Mouse (Mus musculus): ENCODE results near the gene Fiz1. TPM values are rescaled to one million over a fixed set of nuclear protein-coding genes. Genes with fewer than 3 reads are reported as not detected.
"Not testable (repeated sequence)": the region's sequence is repeated elsewhere in the genome, so short reads cannot be mapped to it uniquely, and the experiment has no call there.

Gene Fiz1
- polyA plus RNA-seq, 1 experiment from 2014 or later = 41.9 TPM

- WGBS = 92% methylated on average over 16 of the region's 16 CpGs
These were observed 2.9 kb upstream of the Fiz1 start for GRCm38 (mm10) chr7:5017352-5017751.

DNA sequence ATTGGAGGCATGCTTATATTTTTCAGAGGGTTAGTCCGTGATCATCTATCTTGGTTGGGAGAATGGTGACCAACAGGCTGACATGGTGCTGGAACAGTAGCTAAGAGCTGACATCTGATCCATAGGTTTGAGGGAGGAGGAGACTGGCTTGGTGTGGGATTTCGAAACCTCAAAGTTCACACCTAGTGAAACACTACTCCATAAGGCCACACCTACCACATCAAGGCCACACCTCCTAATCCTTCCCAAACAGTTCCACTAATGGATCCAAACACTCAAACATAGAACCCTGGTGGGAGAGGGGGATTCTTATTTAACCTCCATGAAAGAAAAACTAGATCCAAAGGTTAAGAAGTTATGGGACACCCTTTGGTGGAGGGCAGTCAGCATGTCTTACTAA is 2.4 kb upstream of the Fiz1 start:
- H3K36me3 ChIP-seq = peaks cover 20% of the 10 kb centered on the region
- no peaks in the 10 kb centered on the region for H3K27me3 ChIP-seq
- WGBS = 100% methylated on average over 2 of the region's 2 CpGs
- peaks cover 28% of the 10 kb centered on the region for H3K4me1 ChIP-seq (replicated peaks)
- no peak overlapping the region for H3K4me2 ChIP-seq
- H3K9ac ChIP-seq = no peak overlapping the region
- H3K27ac ChIP-seq = no peak overlapping the region
- H3K4me3 ChIP-seq = no peak overlapping the region
- H3K9me3 ChIP-seq = no peaks in the 10 kb centered on the region
- ATAC-seq (ENCODE audit: low FRiP score) = no peak

More at GRCm38 (mm10) chr7:5017352-5017751, 2.9 kb upstream of the Fiz1 start:
- H3K4me2 ChIP-seq = no peak overlapping the region
- H3K27me3 ChIP-seq = no peaks in the 10 kb centered on the region
- no peak overlapping the region for H3K4me3 ChIP-seq
- H3K9ac ChIP-seq = no peak overlapping the region
- H3K36me3 ChIP-seq = peaks cover 20% of the 10 kb centered on the region
- no peaks in the 10 kb centered on the region for H3K9me3 ChIP-seq
- no peak overlapping the region for H3K27ac ChIP-seq
- H3K4me1 ChIP-seq (replicated peaks) = peaks cover 32% of the 10 kb centered on the region
- ATAC-seq (ENCODE audit: low FRiP score) = no peak

DNA sequence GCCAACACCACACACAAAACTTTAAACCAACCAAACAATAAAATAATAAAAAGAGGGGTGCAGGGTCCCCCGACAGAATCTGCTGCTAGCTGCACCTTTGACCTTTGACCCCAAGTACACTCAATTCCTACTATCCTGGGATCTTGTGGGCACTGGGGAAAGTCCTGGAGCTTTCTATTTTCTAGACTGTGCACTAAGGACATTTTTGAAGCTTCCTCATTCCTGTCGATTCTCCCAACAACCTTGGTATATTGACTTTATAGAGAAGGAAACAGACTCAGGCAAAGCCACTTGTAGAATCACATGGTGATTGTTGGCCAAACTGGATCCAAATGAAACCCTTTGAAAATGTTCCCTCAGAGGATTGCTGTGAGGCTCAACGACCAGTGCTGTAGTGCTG is 1.6 kb upstream of the Fiz1 start:
- Histone ChIP-seq H3K9ac (peak overlapping the region; percentile 76), H3K27me3 (no peaks in the 10 kb centered on the region), H3K27ac (peak overlapping the region; percentile 99), H3K4me1 (replicated peaks) (peaks cover 19% of the 10 kb centered on the region), H3K4me2 (peak overlapping the region; percentile 61), H3K4me3 (peak overlapping the region; percentile 71), H3K36me3 (peaks cover 24% of the 10 kb centered on the region), H3K9me3 (no peaks in the 10 kb centered on the region)
- WGBS = 59% methylated on average over 3 of the region's 3 CpGs
- no peak for ATAC-seq (ENCODE audit: low FRiP score)

GRCm38 (mm10) chr7:5015118-5016001 is 863 bp upstream of the Fiz1 start, which contains the start of gene Gm44973:
Gm44973 (plus strand) TSS chr7:5015496.
- Histone ChIP-seq H3K27me3 (no peaks in the 10 kb centered on the region), H3K27ac (peak within 1 kb of the TSS; percentile 99)
- whole genome bisulfite sequencing = under 1% methylated on average over 54 of the region's 76 CpGs

DNA sequence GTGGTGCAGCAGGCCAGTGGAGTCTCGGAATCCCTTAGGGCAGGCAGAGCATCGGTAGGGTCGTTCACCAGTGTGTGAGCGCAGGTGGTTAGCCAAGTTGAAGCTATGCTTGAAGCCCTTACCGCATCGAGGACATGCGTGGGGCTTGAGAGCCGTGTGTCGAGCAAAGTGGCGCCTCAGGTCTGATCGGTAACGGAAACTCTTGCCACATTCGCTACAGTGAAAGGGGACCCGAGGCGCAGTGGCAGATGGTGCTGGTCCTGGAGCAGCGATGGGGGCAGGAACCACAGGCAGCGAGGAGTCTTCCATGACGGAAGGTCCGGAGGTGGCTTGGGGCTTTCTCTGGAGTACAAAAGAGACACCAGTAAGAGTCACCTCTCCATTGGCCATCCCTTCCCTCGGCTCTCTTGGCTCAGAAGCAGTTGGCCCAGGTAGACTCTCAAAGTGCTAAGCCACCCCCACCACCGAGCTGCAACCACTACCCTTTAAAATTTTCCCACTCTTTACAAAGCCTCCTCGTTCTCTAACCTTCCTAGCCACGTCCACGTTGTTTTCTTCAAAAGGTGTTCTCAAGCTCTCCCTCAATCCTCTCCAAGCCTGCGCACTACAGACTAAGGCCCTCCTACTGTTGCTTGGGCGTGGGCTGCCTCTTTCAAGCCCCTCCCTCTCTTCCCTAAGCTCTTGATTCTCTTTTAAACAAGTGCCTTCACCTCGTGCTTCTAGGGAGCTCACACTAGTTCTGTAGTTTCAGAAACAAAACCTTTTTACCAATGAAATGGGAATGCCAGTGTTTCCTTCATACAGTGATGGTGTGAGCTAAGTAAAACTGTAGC is 1.6 kb downstream of the Fiz1 start:
- Histone ChIP-seq H3K27ac (no peak overlapping the region), H3K9ac (no peak overlapping the region), H3K9me3 (no peaks in the 10 kb centered on the region), H3K4me2 (no peak overlapping the region; the same call in 1 of the 2 replicates), H3K4me1 (replicated peaks) (peaks cover 13% of the 10 kb centered on the region), H3K27me3 (no peaks in the 10 kb centered on the region), H3K4me3 (0 out of 2 replicates have a peak overlapping the region, but pooled peaks have one; percentile 0), H3K36me3 (peaks cover 56% of the 10 kb centered on the region)
- 93% methylated on average over 27 of the region's 27 CpGs for WGBS
- no peak for ATAC-seq (ENCODE audit: low FRiP score)

More at GRCm38 (mm10) chr7:5015118-5016001, 863 bp upstream of the Fiz1 start, which contains the start of gene Gm44973:
- peak within 1 kb of the TSS; percentile 71 for H3K4me3 ChIP-seq
- ATAC-seq (ENCODE audit: low FRiP score) = peak; percentile 78
- H3K9ac ChIP-seq = peak within 1 kb of the TSS; percentile 80
- H3K9me3 ChIP-seq = no peaks in the 10 kb centered on the region
- peak within 1 kb of the TSS; percentile 61 for H3K4me2 ChIP-seq
- H3K36me3 ChIP-seq = peaks cover 31% of the 10 kb centered on the region
- H3K4me1 ChIP-seq (replicated peaks) = peaks cover 15% of the 10 kb centered on the region

DNA sequence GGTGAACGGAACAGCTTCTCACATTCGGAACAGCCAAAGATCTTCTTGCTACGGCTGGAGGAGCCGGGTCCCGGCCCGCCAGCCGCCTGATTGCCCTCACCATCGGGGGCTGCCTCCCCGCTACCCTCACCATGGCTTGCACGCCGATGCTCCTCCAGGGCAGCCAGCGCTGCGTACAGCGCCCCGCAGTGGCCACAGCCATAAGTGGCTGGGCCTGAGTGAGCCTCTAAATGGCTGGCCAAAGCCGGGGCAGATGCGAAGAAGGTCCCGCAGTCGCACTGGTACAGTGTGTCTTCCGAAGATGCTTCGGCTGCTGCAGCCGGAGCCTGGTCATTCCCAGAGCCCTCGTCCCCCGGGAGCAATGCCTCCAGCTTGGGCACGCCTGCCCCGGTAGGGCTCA is 6.3 kb downstream of the Fiz1 start:
- Histone ChIP-seq H3K27ac (no peak overlapping the region), H3K4me1 (replicated peaks) (peaks cover 3% of the 10 kb centered on the region; the same call in 1 of the 2 replicates), H3K9me3 (no peaks in the 10 kb centered on the region), H3K27me3 (no peaks in the 10 kb centered on the region), H3K4me3 (no peak overlapping the region), H3K36me3 (peaks cover 68% of the 10 kb centered on the region), H3K4me2 (no peak overlapping the region), H3K9ac (no peak overlapping the region)
- WGBS = 97% methylated on average over 26 of the region's 26 CpGs
- no peak for ATAC-seq (ENCODE audit: low FRiP score)

- not testable (repeated sequence) for ATAC-seq (ENCODE audit: low FRiP score); H3K9me3 ChIP-seq; H3K27me3 ChIP-seq; H3K9ac ChIP-seq; H3K4me3 ChIP-seq; H3K27ac ChIP-seq; H3K4me2 ChIP-seq; H3K4me1 ChIP-seq (replicated peaks)
- H3K36me3 ChIP-seq = peaks cover 18% of the 10 kb centered on the region
- 74% methylated on average over 8 of the region's 8 CpGs for WGBS
These were observed 11.6 kb downstream of the Fiz1 start for GRCm38 (mm10) chr7:5002876-5003275.

- Histone ChIP-seq H3K36me3 (no peaks in the 10 kb centered on the region), H3K4me1 (replicated peaks) (peaks cover 14% of the 10 kb centered on the region), H3K4me3 (no peak overlapping the region), H3K27me3 (no peaks in the 10 kb centered on the region), H3K9me3 (no peaks in the 10 kb centered on the region), H3K4me2 (no peak overlapping the region), H3K27ac (no peak overlapping the region), H3K9ac (no peak overlapping the region)
- no peak for ATAC-seq (ENCODE audit: low FRiP score)
- 75% methylated on average over 2 of the region's 2 CpGs for WGBS
These were observed 14.6 kb downstream of the Fiz1 start for GRCm38 (mm10) chr7:4999876-5000275.

DNA sequence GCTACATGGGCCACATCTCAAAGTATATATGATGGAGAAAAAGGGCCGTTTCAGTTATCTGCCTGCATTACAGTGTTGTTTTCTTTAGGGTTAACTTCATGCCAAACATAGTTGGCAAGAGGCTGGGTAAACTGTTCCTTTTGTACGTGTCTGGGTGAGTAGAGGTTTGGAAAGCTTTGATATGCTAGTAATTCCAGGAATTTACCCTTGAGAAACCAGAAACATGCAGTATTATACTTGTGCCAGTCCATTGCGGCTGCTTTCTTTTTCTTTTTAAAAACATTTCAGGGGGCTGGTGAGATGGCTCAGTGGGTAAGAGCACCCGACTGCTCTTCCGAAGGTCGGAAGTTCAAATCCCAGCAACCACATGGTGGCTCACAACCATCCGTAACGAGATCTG is 17.6 kb downstream of the Fiz1 start:
- Histone ChIP-seq H3K36me3 (peaks cover 22% of the 10 kb centered on the region), H3K27me3 (peaks cover 16% of the 10 kb centered on the region), H3K4me1 (replicated peaks) (peaks cover 37% of the 10 kb centered on the region), H3K4me3 (peak overlapping the region; percentile 82), H3K27ac (peak overlapping the region; percentile 86), H3K4me2 (peak overlapping the region; percentile 95), H3K9ac (peak overlapping the region; percentile 93), H3K9me3 (no peaks in the 10 kb centered on the region)
- ATAC-seq (ENCODE audit: low FRiP score) = no peak
- WGBS = 67% methylated on average over 8 of the region's 8 CpGs

GRCm38 (mm10) chr7:4996003-4996895 is 18.2 kb downstream of the Fiz1 start, which contains the start of gene Zfp579:
Zfp579 (minus strand) TSS chr7:4996158.
- ATAC-seq (ENCODE audit: low FRiP score) = peak; percentile 89
- whole genome bisulfite sequencing = 5% methylated on average over 17 of the region's 26 CpGs
- peaks cover 29% of the 10 kb centered on the region for H3K36me3 ChIP-seq
- H3K4me1 ChIP-seq (replicated peaks) = peaks cover 37% of the 10 kb centered on the region
- peak within 1 kb of the TSS; percentile 95 for H3K4me2 ChIP-seq
- peak within 1 kb of the TSS; percentile 86 for H3K27ac ChIP-seq
- H3K27me3 ChIP-seq = peaks cover 16% of the 10 kb centered on the region
- no peaks in the 10 kb centered on the region for H3K9me3 ChIP-seq
- peak within 1 kb of the TSS; percentile 82 for H3K4me3 ChIP-seq
- H3K9ac ChIP-seq = peak within 1 kb of the TSS; percentile 93

DNA sequence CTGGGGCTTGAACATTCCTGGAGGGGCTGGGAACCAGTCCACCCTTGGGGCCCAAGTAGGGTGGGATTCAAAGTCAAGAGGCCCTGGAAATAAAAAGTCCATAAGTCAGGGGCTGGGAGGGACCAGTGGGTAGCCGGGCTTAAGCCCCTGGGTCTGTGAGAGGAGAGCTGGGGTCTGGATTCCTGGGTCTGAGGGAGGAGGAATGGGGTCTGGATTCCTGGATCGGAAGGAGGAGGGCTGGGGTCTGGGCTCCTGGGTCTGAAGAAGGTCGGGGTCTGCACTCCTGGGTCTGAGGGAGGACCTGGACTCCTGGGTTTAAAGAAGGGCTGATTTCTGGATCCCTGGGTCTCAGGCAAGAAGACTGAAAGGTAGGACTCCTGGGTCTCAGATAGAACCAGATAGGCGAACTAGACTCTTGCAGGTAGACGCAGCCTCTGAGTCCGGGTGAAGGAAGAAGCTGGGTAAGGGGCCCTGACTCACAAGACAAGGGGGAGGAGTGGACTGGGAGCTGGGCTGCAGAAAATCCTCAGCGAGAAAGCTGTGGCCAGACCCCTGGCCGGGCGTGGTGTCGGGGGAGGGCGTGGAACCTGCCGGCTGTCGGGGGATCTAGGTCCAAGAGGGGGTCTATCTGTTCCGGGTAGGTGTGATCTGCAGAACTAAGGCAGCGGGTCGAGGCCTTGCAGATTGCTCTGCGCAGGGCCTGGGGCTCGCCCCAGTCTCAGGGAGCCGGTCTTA is 19.1 kb downstream of the Fiz1 start:
- Histone ChIP-seq H3K4me1 (replicated peaks) (peaks cover 37% of the 10 kb centered on the region), H3K27ac (peak overlapping the region; percentile 86), H3K9me3 (peaks cover 3% of the 10 kb centered on the region; the same call in 1 of the 2 replicates), H3K27me3 (peaks cover 16% of the 10 kb centered on the region), H3K36me3 (peaks cover 37% of the 10 kb centered on the region), H3K4me2 (peak overlapping the region; percentile 95), H3K9ac (peak overlapping the region; percentile 93), H3K4me3 (peak overlapping the region; percentile 82)
- WGBS = 8% methylated on average over 19 of the region's 19 CpGs
- ATAC-seq (ENCODE audit: low FRiP score) = no peak
